Mouse (Mus musculus) bone marrow, adult 2 months (tissue): ENCODE data around the gene Fxyd7.

Experiments used
- CTCF ChIP-seq: fragments of 200-500 bp; IDR thresholded peaks from 2 replicates; pipeline ENCODE4 v1.5.1; 2011; ENCODE audit warnings: low read length, control low read depth; ENCODE audit not compliant: control insufficient read depth, insufficient read depth
- POLR2A ChIP-seq: fragments of 200-500 bp; IDR thresholded peaks from 2 replicates; pipeline ENCODE4 v1.6.1; 2011; ENCODE audit warnings: low read depth, mild to moderate bottlenecking, control low read depth, low read length, borderline replicate concordance; ENCODE audit not compliant: control insufficient read depth

GRCm38 (mm10) chr7:31074061-31074712 lies 22.9 kb upstream of the Fxyd7 start:
- TF ChIP-seq CTCF (no peak), POLR2A (no peak)
